Mouse (Mus musculus) kidney, adult 9 months (tissue): ENCODE data around the gene Zfp523.
A peak's percentile ranks its signal among the peaks of the same experiment; 100 is the strongest.

Experiments used
- DNase-seq: peaks from one replicate; pipeline ENCODE4 v3.0.0; 2022

Zfp523 gene

DNA sequence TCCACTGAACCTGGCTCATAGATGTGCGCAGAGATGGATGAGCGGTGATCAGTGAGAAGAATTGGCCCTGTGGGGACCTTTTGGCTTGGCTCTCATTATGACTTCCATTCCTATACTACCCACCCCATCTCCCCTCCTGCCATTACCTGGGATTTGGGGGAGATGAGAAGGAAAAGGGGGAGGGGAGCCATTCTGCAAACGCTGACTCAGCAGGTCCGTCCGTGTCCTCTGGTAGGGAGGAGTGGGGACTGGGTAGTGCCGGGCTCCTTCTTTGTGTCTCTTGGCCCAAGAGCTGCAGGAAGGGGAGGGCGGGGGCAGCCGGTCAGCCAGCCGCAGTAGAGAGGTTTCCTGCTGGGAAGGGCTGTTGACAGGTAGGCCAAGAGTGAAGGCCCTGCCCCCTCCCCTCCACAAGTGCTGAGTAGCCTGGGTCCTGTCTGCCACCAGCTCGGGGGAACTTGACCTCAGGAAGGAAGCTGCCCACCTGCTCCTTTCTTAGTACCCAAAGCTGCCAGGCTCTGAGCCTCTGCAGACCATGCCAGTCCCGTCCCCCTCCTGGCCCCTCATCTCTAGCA is 15.5 kb upstream of the Zfp523 start:
- DNase-seq: no peak

DNA sequence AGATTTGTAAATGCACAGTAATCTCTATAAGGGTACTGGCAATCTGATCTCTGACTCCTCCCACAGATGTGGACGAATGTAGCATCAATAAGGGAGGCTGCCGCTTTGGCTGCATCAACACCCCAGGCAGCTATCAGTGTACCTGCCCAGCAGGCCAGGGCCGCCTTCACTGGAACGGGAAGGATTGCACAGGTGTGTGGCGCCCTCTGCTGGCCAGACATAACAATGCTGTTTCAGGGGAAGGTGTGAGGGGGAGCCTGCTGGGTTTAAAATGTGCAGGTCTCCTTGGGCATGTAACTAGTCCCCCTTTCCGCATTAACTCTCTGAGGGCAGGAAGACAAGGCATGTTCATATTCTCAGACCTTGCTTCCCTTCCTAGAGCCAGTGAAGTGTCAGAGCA is 13.3 kb upstream of the Zfp523 start:
- peak; percentile 70 for DNase-seq

DNA sequence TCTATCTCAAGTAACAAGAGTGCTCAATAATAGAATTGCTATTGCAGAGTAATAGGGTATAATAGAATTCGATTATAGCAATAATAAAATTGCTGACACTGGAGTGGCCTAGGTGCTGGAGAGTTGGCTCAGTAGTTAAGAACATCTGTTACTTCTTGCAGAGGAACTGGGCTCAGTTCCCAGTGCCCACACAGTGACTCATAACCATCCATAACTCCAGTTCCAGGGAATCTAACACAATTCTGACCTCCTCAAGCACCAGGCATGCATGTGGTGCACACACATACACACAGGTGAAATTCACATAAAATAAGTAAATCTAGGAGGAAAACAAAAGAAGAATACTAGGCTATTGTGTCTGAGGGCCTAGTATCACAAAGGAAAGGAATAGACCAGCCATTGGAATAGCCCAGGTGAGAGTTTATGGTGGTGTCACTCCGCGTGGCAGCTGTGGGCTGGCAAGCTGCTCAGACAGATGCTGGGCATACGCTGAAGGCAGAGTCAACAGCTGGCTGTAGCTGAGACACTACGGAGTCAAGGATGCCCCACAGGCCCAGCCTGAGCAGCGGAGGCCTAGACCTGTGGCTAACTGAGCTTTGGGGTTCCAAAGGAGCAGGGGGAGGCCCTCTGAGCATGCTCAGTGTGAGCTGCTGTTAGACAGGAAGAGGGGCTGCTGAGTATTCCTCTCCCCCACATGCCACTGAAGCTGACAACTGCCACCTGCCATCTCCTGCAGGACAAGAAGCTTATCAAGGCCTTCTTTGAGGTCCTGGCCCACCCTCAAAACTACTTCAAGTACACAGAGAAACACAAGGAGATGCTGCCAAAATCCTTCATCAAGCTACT is 6.2 kb upstream of the Zfp523 start:
- DNase-seq: no peak

- DNase-seq: no peak
Measured at GRCm38 (mm10) chr17:28172690-28173089, 4.2 kb upstream of the Zfp523 start.

- DNase-seq: no peak
Measured at GRCm38 (mm10) chr17:28177540-28178046, 664 bp downstream of the Zfp523 start.

GRCm38 (mm10) chr17:28180331-28180730 is 3.4 kb downstream of the Zfp523 start:
- no peak for DNase-seq

GRCm38 (mm10) chr17:28180783-28181544 is 4.0 kb downstream of the Zfp523 start:
- DNase-seq: no peak

DNA sequence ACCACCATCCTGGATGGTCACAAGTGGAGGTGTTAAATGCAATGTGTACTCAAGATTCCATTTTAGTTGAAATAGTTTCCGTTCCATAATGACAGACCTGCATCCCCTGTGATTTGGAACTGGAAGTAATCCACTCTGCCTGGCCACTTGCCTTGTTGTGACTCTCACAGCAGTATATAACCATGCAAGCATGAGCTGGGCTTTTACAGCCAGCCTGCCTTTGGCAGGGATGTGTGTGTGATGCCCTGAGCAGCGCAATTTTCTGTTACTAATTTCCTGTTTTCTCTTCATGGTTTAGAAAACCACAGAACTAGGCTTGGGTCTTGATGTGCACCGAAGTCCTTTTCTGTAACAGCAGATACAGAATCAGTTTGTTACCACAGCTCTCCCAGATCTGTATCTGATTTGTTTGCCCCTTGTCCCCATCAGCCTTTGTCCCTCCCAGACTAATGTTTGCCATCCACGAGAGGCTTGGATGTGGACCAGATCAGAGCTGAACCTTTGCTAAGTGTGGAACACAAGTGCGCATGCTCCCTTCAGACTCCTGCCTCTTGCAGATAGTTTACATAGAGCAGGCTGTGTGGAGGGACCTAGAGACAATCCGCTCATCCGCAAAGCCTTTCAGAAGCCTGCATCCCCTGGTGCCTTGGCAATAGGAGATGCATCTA is 8.2 kb downstream of the Zfp523 start:
- no peak for DNase-seq

- DNase-seq: peak; percentile 63
Measured at GRCm38 (mm10) chr17:28188313-28188712, 11.4 kb downstream of the Zfp523 start.

DNA sequence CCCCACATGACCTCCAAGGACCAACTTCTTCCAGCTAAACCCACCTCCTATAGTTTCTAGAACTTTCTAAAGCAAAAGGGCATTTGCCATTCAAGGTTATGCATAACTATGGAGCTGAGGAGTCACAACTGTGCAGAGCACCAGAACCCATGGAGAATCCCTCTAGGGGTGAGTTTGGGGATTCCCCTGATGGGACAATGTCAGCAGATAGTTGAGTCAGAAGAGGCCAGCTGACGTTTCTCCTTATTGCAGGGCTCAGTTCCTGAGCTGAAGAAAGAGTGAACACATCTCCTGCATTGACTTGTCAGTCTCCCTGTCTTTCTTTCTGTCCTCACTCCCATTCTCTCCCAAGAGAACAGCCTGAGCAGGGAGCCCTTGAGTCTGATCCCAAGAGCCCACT is 15.8 kb downstream of the Zfp523 start:
- no peak for DNase-seq

GRCm38 (mm10) chr17:28193559-28193958 is 16.6 kb downstream of the Zfp523 start:
- no peak for DNase-seq

DNA sequence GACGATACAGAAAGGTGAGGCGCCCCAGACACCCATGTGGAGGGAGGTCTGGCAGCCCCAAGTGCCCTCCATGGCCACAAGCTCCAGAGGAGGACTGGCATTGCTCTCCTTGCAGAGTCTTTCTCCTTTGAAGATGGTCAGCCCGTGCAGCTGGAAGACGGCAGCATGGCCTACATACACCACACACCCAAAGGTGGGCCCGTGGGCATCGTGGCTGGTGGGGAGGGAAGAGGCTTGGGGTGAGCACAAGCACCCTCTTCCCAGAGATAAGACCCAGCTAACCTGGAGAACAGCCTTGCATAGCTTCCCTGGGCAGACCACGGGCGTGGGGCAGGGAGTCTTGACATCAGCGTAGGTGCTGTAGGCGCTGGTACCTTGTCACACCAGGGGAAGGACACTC is 18.1 kb downstream of the Zfp523 start:
- no peak for DNase-seq

- DNase-seq: no peak
Measured at GRCm38 (mm10) chr17:28197646-28198045, 20.7 kb downstream of the Zfp523 start.

DNA sequence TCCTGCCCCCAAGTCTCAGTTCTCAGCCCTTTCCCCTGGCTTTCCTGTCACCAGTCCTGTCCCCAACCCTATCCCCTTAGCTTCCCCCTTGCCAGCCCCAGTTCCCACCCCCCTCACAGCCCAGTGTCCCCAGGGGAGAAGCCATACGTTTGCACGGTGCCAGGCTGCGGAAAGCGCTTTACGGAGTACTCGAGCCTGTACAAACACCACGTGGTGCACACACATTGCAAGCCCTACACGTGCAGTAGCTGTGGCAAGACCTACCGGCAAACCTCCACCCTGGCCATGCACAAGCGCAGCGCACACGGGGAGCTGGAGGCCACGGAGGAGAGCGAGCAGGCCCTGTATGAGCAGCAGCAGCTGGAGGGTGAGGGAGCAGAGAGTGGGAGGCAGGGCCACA is 25.1 kb downstream of the Zfp523 start:
- DNase-seq: no peak

DNA sequence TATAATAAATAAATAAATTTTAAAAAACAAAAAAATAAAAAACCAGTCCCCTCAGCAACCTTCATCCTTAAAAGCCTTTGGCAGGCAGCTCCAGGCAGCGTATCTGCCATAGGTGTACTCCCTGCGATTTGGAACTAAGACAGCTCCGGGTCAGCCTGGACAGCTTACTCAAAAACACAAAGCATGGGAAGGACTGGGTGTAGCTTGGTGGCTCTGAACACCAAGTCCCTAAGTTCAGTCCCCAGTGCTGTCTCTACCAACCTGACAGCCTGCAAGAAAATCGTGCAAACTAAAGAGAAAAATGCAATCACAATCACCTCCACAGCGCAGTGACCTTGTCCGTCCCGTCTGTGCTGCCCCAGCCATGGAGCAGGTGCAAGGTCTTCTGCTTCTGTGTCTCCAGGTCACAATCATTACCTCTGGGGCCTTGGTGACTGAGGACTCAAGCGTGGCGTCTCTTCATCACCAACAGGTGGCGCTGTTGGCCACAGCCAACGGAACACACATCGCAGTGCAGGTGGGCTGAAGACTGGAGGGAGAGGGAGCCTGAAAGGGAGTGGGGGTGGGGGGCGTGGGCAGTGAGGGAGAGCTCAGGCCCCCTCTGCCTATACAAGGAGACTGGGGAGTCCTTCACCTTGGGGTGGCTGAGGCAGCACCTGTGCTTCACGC is 27.3 kb downstream of the Zfp523 start:
- DNase-seq: peak; percentile 40

GRCm38 (mm10) chr17:28205443-28205842 is 28.5 kb downstream of the Zfp523 start:
- DNase-seq: no peak

DNA sequence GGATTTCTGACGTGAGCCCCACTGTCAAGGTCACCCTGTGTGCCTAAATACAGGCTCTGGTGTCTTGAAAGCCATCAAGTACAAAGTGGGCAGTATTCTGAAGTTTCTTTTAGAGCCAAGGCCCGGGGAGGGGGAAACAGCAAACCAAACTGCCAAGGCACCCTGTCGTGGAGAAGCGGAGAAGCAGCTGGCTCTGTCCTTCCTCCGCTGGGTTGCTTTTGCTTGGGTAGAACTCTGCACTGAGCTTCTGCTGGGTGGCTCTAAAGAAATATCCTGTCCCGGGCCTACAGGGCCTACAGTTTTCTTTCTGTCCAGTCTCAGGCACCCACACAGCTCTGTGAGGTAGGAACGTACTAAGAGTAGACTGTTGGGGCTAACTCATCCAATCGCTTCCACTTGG is 30.2 kb downstream of the Zfp523 start:
- DNase-seq: no peak

DNA sequence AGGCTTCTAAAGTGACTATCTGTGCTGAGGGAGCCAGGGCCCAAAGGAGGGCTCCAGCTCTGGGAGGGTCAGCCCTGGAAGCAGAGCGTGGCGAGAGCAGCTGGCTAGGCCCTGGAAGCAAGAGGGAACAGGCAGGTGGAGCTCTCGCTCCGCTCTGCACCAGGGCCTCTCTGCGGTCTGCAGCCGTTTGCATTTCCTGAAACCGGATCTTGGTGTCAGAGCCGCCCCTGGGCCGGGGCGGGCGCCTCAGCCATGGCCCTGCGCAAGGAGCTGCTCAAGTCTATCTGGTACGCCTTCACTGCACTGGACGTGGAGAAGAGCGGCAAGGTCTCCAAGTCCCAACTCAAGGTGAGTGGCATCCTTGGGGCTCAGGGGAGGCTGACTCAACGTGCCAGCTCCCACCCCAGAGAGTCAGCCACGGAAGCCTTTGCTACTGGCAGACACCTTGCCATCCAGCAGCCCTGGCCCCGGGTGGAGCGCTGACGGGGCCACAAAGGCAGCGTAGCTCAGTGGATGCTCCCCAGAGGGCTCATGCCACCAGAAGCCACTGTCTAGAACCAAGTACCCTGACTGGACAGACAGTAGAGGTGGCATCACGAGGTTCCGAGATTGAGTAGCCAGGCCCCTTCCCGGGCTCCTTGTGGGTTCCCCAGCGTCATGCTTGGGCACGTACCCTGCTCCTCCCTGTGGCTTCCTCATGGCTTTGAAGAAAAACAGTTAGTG is 30.8 kb downstream of the Zfp523 start, which contains the start of gene Def6:
Gene Def6 (plus strand): TSS at position 188 of the 723 bp plus-strand sequence.
- DNase-seq: peak; percentile 75

- DNase-seq: no peak
Measured at GRCm38 (mm10) chr17:28208314-28208612, 31.3 kb downstream of the Zfp523 start.

- DNase-seq: no peak
Measured at GRCm38 (mm10) chr17:28209457-28210110, 32.7 kb downstream of the Zfp523 start.

DNA sequence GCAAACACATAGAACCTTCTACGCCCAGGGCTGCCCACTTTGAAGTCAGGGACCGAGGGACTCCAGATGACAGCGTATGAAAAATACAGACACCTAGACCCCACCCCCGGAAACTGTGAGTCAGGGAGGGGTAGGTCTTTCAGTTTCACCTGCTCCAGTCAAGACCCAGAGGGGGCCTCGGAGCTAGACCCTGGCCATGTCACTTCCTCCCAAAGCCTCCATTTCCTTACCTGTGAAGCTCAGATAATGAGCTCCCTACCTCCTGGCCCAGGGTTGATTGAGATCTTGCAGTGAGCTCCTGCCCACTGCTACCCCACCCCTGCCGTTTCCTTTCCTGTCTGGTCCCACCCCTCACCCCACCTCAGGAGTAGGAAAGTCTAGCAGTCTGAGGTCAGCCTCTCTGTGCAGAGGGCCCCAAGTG is 35.0 kb downstream of the Zfp523 start:
- no peak for DNase-seq
